Mouse (Mus musculus): ENCODE data around the gene Sec61a2.

DNA sequence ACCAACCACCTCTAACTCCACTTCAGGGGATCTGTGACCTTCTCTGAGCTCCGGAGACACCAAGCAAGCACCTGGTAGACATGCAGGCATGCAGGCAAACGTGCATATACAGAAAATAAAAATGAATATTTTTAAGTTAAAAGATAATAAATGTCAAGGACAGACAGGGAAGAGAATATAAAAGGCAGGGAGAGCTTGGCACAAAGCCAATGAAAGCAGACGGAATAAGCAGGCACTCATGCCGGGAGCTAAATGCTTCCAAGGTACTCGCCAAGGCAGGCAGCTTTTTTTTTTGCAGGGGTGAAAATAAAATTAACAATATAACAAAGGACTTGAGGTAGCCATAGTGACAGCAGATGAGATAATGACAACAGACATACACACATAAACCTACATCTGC lies 10.9 kb upstream of the Sec61a2 start:
- TF ChIP-seq POLR2A (IDR thresholded peaks at IDR 0.05; ENCODE audit: low read depth, low read length) (no peak), CTCF (IDR thresholded peaks at IDR 0.05; ENCODE audit: extremely low read depth, insufficient read length, insufficient replicate concordance, low read depth, low read length) (no peak)
